Mouse (Mus musculus) liver, embryonic 14.5 days (tissue): ENCODE data around the gene Cd244a.

Experiments
- CTCF ChIP-seq: IDR thresholded peaks from 2 replicates; pipeline ENCODE4 v1.5.1; 2016; ENCODE audit warnings: antibody characterized with exemption, low read depth, control low read depth
- EP300 ChIP-seq: IDR thresholded peaks from 2 replicates; pipeline ENCODE4 v1.6.1; 2016; ENCODE audit warnings: antibody characterized with exemption, low read depth

GRCm38 (mm10) chr1:171513760-171514159 lies 45.2 kb upstream of the Cd244a start:
- no peak for TF ChIP-seq CTCF
- no peak for TF ChIP-seq EP300
